Mouse (Mus musculus) gastrocnemius, postnatal 25 days (tissue): ENCODE measurements at regions not wholly inside any gene's neighbourhood (a gene's known extent, or its start where the extent isn't known, plus 50 kb on each side); places are given as distances from the start of the nearest gene placed in this dataset.
"Not testable (repeated sequence)": the region's sequence is repeated elsewhere in the genome, so short reads cannot be mapped to it uniquely, and the experiment has no call there.

Experiments
- DNase-seq: peaks from one replicate; pipeline ENCODE4 v3.0.0; 2022

GRCm38 (mm10) chr2:21980177-21980576 is 247.1 kb upstream of the Myo3a start:
- no peak for DNase-seq

GRCm38 (mm10) chr2:22024438-22024837 is 202.9 kb upstream of the Myo3a start:
- no peak for DNase-seq

GRCm38 (mm10) chr2:22026794-22027193 is 200.5 kb upstream of the Myo3a start:
- DNase-seq: no peak

GRCm38 (mm10) chr2:22028569-22028968 is 198.7 kb upstream of the Myo3a start:
- DNase-seq: no peak

GRCm38 (mm10) chr2:22029022-22029803 is 198.1 kb upstream of the Myo3a start:
- DNase-seq: no peak

GRCm38 (mm10) chr2:22029804-22030194 is 197.5 kb upstream of the Myo3a start:
- no peak for DNase-seq

GRCm38 (mm10) chr2:22036841-22037240 is 190.5 kb upstream of the Myo3a start:
- DNase-seq: no peak

- no peak for DNase-seq
Measured at GRCm38 (mm10) chr2:22038780-22039179, 188.5 kb upstream of the Myo3a start.

- DNase-seq: not testable (repeated sequence)
Measured at GRCm38 (mm10) chr2:22043937-22044336, 183.4 kb upstream of the Myo3a start.

GRCm38 (mm10) chr2:22044949-22045348 is 182.4 kb upstream of the Myo3a start:
- no peak for DNase-seq

GRCm38 (mm10) chr2:22047465-22047864 is 179.8 kb upstream of the Myo3a start:
- DNase-seq: no peak

- DNase-seq: no peak
Measured at GRCm38 (mm10) chr2:22066535-22066934, 160.8 kb upstream of the Myo3a start.

- DNase-seq: no peak
Measured at GRCm38 (mm10) chr2:22096848-22097247, 130.5 kb upstream of the Myo3a start.

GRCm38 (mm10) chr2:22105150-22105549 is 122.2 kb upstream of the Myo3a start:
- DNase-seq: no peak

- no peak for DNase-seq
Measured at GRCm38 (mm10) chr2:22149721-22150120, 77.6 kb upstream of the Myo3a start.

GRCm38 (mm10) chr2:22156576-22156975 is 70.7 kb upstream of the Myo3a start:
- DNase-seq: no peak

GRCm38 (mm10) chr2:22165443-22165842 is 61.9 kb upstream of the Myo3a start:
- no peak for DNase-seq

GRCm38 (mm10) chr2:22165919-22166318 is 61.4 kb upstream of the Myo3a start:
- no peak for DNase-seq
